Mouse (Mus musculus) heart, embryonic 16.5 days (tissue): ENCODE measurements around the gene Bmp7. TPM values are rescaled to one million over a fixed set of nuclear protein-coding genes. Genes with fewer than 3 reads are reported as not detected.
A peak's percentile ranks its signal among the peaks of the same experiment; 100 is the strongest.

Source experiments
- ATAC-seq: fragments of 200-750 bp; cut with Nextera tagmentation; replicated peaks from 2 replicates; pipeline ENCODE4 v1.8.0; 2017; ENCODE audit warnings: moderate number of reproducible peaks; ENCODE audit not compliant: insufficient read depth, low FRiP score; ENCODE audit errors: extremely low read depth
- H3K27ac ChIP-seq: fragments of 300-500 bp; sonication (generic); 2 replicates; pipeline ENCODE4 v1.5.1; 2014; ENCODE audit warnings: mild to moderate bottlenecking, low read length, control low read depth, moderate library complexity
- H3K27me3 ChIP-seq: fragments of 300-500 bp; sonication (generic); 2 replicates; pipeline ENCODE4 v1.6.1; 2014; ENCODE audit warnings: low read length, mixed read lengths; ENCODE audit not compliant: control insufficient read depth, insufficient read depth
- H3K36me3 ChIP-seq: fragments of 300-500 bp; sonication (generic); 2 replicates; pipeline ENCODE4 v1.6.1; 2014; ENCODE audit not compliant: control insufficient read depth, insufficient read depth
- H3K4me1 ChIP-seq: fragments of 300-500 bp; sonication (generic); 2 replicates; pipeline ENCODE4 v1.6.1; 2014; ENCODE audit warnings: low read length, mixed read lengths; ENCODE audit not compliant: control insufficient read depth, insufficient read depth
- H3K4me2 ChIP-seq: fragments of 300-500 bp; sonication (generic); 2 replicates; pipeline ENCODE4 v1.6.1; 2014; ENCODE audit warnings: low read depth, mild to moderate bottlenecking, control low read depth, low read length
- H3K4me3 ChIP-seq: fragments of 300-500 bp; sonication (generic); 2 replicates; pipeline ENCODE4 v1.5.1; 2014; ENCODE audit warnings: mild to moderate bottlenecking, control low read depth, low read length
- H3K9ac ChIP-seq: fragments of 300-500 bp; sonication (generic); 2 replicates; pipeline ENCODE4 v1.6.1; 2014; ENCODE audit warnings: low read length, control low read depth
- H3K9me3 ChIP-seq: fragments of 300-500 bp; sonication (generic); replicated peaks from 2 replicates; pipeline ENCODE4 v1.6.1; 2016; ENCODE audit warnings: low read length; ENCODE audit not compliant: control insufficient read depth
- WGBS: fragments of 180-500 bp; shearing (Covaris S2); extraction: QIAGEN DNeasy Blood & Tissue Kit; methylation state at CpG from one replicate; pipeline ENCODE4 v1.1.7; 2014; 5-methylcytosine and 5-hydroxymethylcytosine counted together
- polyA plus RNA-seq: library from polyadenylated mRNA; unstranded; fragments of >200 nt; fragmentation: Nextera tagmentation; extraction: Ambion mirVana; gene quantifications from 2 replicates; pipeline ENCODE4 v1.2.1, GENCODE M21; 2015

Bmp7 gene
- polyA plus RNA-seq, 1 experiment from 2014 or later = 33.3 TPM

DNA sequence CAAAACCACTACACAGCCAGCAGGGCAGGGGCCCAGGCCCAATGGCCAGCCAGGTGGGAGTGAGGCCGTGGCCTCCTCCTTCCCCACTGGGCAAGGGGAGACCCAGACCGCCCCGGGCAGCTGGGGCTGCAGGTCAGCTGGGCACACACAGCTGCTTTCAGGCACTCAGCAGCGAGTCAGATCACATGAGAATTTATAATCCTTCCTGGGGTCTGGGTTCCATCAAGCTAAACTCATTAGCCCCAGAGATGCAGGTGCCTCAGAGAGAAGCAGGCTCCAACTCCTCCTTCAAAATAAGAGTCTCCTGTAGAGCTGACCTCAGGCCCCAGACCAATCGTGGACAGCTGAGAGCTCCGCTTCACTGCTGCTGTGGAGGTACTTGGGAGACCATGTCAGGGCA is 15.2 kb downstream of the Bmp7 start:
- ATAC-seq = no peak
- no peaks in the 10 kb centered on the region for H3K27me3 ChIP-seq
- H3K27ac ChIP-seq = peak overlapping the region; percentile 54
- 37% methylated on average over 6 of the region's 6 CpGs for WGBS
- no peaks in the 10 kb centered on the region for H3K36me3 ChIP-seq
- no peak overlapping the region for H3K4me3 ChIP-seq
- no peak overlapping the region for H3K4me2 ChIP-seq
- H3K4me1 ChIP-seq = peaks cover 39% of the 10 kb centered on the region
- H3K9ac ChIP-seq = no peak overlapping the region; the same call in 1 of the 2 replicates
- no peaks in the 10 kb centered on the region for H3K9me3 ChIP-seq

GRCm38 (mm10) chr2:172923198-172923597 is 16.9 kb downstream of the Bmp7 start:
- Histone ChIP-seq H3K27ac (peak overlapping the region; percentile 36; the same call in 1 of the 2 replicates), H3K36me3 (no peaks in the 10 kb centered on the region), H3K9me3 (no peaks in the 10 kb centered on the region), H3K27me3 (no peaks in the 10 kb centered on the region), H3K4me3 (no peak overlapping the region), H3K4me2 (no peak overlapping the region), H3K4me1 (peaks cover 30% of the 10 kb centered on the region), H3K9ac (no peak overlapping the region)
- 59% methylated on average over 7 of the region's 7 CpGs for WGBS
- ATAC-seq = peak; percentile 54

DNA sequence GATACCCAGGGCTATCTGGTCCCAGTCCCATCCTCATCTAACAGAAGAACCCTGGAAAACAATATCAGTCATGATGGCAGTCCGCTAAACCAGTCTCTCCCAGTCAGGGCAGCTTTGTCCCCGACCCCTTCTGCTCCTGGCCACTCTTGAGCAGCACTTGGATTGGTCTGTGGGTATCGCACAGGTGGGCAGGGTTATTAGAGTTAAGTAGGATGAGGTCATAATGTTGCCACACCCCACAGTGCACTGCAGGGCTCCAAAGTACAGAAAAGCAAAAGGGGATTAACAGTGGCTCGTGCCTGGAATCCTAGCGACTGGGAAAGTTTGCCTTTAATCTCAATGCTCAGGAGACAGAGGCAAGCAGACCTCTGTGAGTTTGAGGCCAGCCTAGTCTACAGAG is 17.5 kb downstream of the Bmp7 start:
- no peak for ATAC-seq
- Histone ChIP-seq H3K9me3 (no peaks in the 10 kb centered on the region), H3K4me1 (peaks cover 24% of the 10 kb centered on the region), H3K9ac (no peak overlapping the region), H3K4me2 (no peak overlapping the region), H3K27ac (no peak overlapping the region), H3K27me3 (no peaks in the 10 kb centered on the region), H3K36me3 (no peaks in the 10 kb centered on the region), H3K4me3 (no peak overlapping the region)
- 62% methylated on average over 5 of the region's 5 CpGs for WGBS

DNA sequence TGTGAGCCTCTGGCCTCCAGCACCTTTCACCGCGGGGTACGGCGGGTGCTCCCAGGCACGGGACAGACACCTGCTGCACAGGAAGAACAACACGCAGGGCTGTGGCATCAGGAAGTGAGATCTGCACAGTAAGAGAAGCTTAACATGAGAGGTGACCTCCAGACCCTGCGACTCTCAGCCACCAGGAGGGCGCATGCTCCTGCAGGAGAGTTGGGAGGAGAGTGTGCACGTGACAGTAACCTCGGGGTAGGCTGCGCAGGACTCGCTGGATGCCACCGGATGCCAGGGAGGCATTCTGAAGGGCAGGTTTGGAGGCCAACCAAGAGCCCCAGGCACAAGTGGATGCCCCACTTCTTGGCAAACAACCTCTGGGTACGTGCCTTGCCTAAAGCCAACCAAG is 26.1 kb downstream of the Bmp7 start:
- Histone ChIP-seq H3K4me1 (peaks cover 38% of the 10 kb centered on the region), H3K36me3 (no peaks in the 10 kb centered on the region)

DNA sequence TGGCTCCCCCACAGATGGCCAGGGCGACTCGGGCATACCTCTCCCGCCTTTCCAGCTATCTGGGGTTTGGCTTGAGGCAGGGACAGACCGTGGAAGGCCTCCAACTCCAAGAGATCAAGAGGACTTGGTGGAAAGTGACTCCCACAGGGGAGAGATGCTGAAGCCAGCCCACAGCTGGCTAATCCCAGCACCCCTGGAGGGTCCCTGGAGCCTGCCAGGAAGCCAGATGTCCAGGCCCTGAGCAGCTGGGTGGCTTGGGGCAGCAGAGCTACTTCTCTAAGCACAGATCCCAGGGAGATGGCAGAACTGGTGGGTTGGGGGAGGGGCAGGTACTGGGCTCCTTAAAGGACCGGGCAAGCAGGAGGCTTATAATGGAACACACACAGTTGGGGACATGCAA is 28.4 kb downstream of the Bmp7 start:
- Histone ChIP-seq H3K4me1 (peaks cover 40% of the 10 kb centered on the region), H3K9me3 (no peaks in the 10 kb centered on the region), H3K4me3 (no peak overlapping the region), H3K36me3 (no peaks in the 10 kb centered on the region), H3K27ac (peak overlapping the region; percentile 71), H3K4me2 (no peak overlapping the region), H3K9ac (peak overlapping the region; percentile 55), H3K27me3 (no peaks in the 10 kb centered on the region)
- WGBS = 26% methylated on average over 5 of the region's 5 CpGs
- ATAC-seq = no peak

More for the DNA sequence above, 26.1 kb downstream of the Bmp7 start:
- 61% methylated on average over 14 of the region's 14 CpGs for WGBS
- Histone ChIP-seq H3K27me3 (no peaks in the 10 kb centered on the region), H3K9me3 (no peaks in the 10 kb centered on the region), H3K9ac (peak overlapping the region; percentile 33; the same call in 1 of the 2 replicates), H3K4me2 (no peak overlapping the region), H3K4me3 (no peak overlapping the region), H3K27ac (peak overlapping the region; percentile 69)
- peak; percentile 46; the same call in 1 of the 2 replicates for ATAC-seq

- Histone ChIP-seq H3K9ac (no peak overlapping the region), H3K4me2 (no peak overlapping the region), H3K4me3 (no peak overlapping the region), H3K36me3 (no peaks in the 10 kb centered on the region), H3K27ac (peak overlapping the region; percentile 71), H3K4me1 (peaks cover 43% of the 10 kb centered on the region), H3K27me3 (no peaks in the 10 kb centered on the region), H3K9me3 (no peaks in the 10 kb centered on the region)
- no peak for ATAC-seq
- WGBS = 31% methylated on average over 6 of the region's 6 CpGs
These were observed 29.0 kb downstream of the Bmp7 start for GRCm38 (mm10) chr2:172911157-172911556.

GRCm38 (mm10) chr2:172909463-172909862 is 30.7 kb downstream of the Bmp7 start:
- Histone ChIP-seq H3K4me1 (peaks cover 56% of the 10 kb centered on the region), H3K9ac (0 out of 2 replicates have a peak overlapping the region, but pooled peaks have one; percentile 16), H3K4me2 (no peak overlapping the region), H3K27ac (no peak overlapping the region), H3K4me3 (no peak overlapping the region), H3K9me3 (no peaks in the 10 kb centered on the region), H3K36me3 (no peaks in the 10 kb centered on the region), H3K27me3 (no peaks in the 10 kb centered on the region)
- 51% methylated on average over 6 of the region's 6 CpGs for WGBS
- ATAC-seq = no peak

GRCm38 (mm10) chr2:172906146-172906545 is 34.0 kb downstream of the Bmp7 start:
- ATAC-seq = 0 out of 2 replicates have a peak, but pooled peaks have one; percentile 18
- WGBS = 46% methylated on average over 9 of the region's 9 CpGs
- H3K4me3 ChIP-seq = no peak overlapping the region
- H3K4me2 ChIP-seq = no peak overlapping the region
- no peaks in the 10 kb centered on the region for H3K36me3 ChIP-seq
- no peaks in the 10 kb centered on the region for H3K9me3 ChIP-seq
- H3K27ac ChIP-seq = 0 out of 2 replicates have a peak overlapping the region, but pooled peaks have one; percentile 11
- no peaks in the 10 kb centered on the region for H3K27me3 ChIP-seq
- no peak overlapping the region for H3K9ac ChIP-seq
- peaks cover 47% of the 10 kb centered on the region for H3K4me1 ChIP-seq

- H3K27me3 ChIP-seq = no peaks in the 10 kb centered on the region
- H3K9me3 ChIP-seq = no peaks in the 10 kb centered on the region
- no peak overlapping the region for H3K9ac ChIP-seq
- H3K36me3 ChIP-seq = no peaks in the 10 kb centered on the region
- H3K4me2 ChIP-seq = no peak overlapping the region
- H3K27ac ChIP-seq = no peak overlapping the region
- peaks cover 41% of the 10 kb centered on the region for H3K4me1 ChIP-seq
- 59% methylated on average over 5 of the region's 5 CpGs for WGBS
- no peak overlapping the region for H3K4me3 ChIP-seq
- ATAC-seq = no peak
These were observed 35.1 kb downstream of the Bmp7 start for GRCm38 (mm10) chr2:172905057-172905456.
